Mouse (Mus musculus) ES-Bruce4 (cell line): ENCODE results near the gene Hand1. TPM values are rescaled to one million over a fixed set of nuclear protein-coding genes. Genes with fewer than 3 reads are reported as not detected.
A peak's percentile ranks its signal among the peaks of the same experiment; 100 is the strongest.

Experiments
- H3K27ac ChIP-seq: 2 replicates; pipeline ENCODE4 v1.5.1; 2012; ENCODE audit warnings: low read length, inconsistent platforms; ENCODE audit not compliant: insufficient read depth
- H3K27me3 ChIP-seq: 2 replicates; pipeline ENCODE4 v1.6.1; 2012; ENCODE audit warnings: mild to moderate bottlenecking, low read length, inconsistent platforms; ENCODE audit not compliant: control insufficient read depth, poor library complexity, insufficient read depth, severe bottlenecking
- H3K36me3 ChIP-seq: 2 replicates; pipeline ENCODE4 v1.6.1; 2012; ENCODE audit warnings: inconsistent platforms, mild to moderate bottlenecking, low read length, moderate library complexity; ENCODE audit not compliant: control insufficient read depth, poor library complexity, insufficient read depth, severe bottlenecking
- H3K4me1 ChIP-seq: one replicate; pipeline ENCODE4 v1.8.1; 2011; ENCODE audit warnings: low read length; ENCODE audit not compliant: control insufficient read depth, insufficient read depth
- H3K4me3 ChIP-seq: 2 replicates; pipeline ENCODE4 v1.5.1; 2011; ENCODE audit warnings: low read depth, mild to moderate bottlenecking, low read length
- H3K9ac ChIP-seq: 2 replicates; pipeline ENCODE4 v1.6.1; 2012; ENCODE audit warnings: low read depth, mild to moderate bottlenecking, inconsistent platforms; ENCODE audit not compliant: poor library complexity, severe bottlenecking
- H3K9me3 ChIP-seq: replicated peaks from 2 replicates; pipeline ENCODE4 v1.6.1; 2012; ENCODE audit warnings: mild to moderate bottlenecking, low read length, inconsistent platforms; ENCODE audit not compliant: control insufficient read depth, poor library complexity, insufficient read depth, severe bottlenecking
- CTCF ChIP-seq: IDR thresholded peaks from one replicate; pipeline ENCODE4 v1.8.1; 2011; ENCODE audit warnings: low read depth, low read length
- EP300 ChIP-seq: IDR thresholded peaks from 2 replicates; pipeline ENCODE4 v1.6.1; 2011; ENCODE audit warnings: low read depth, low read length; ENCODE audit not compliant: insufficient read depth
- POLR2A ChIP-seq: IDR thresholded peaks from one replicate; pipeline ENCODE4 v1.8.1; 2011; ENCODE audit warnings: low read length; ENCODE audit not compliant: insufficient read depth
- polyA plus RNA-seq: library from polyadenylated mRNA; stranded (reverse); fragments of >200 nt; gene quantifications from 2 replicates; pipeline ENCODE4 v1.2.4, GENCODE M21; 2011; ENCODE audit warnings: low read depth; ENCODE audit not compliant: missing spikeins, insufficient read depth, insufficient read length

Hand1 gene
- polyA plus RNA-seq, 1 experiment = 3.7 TPM

- no peak overlapping the region for H3K9ac ChIP-seq
- TF ChIP-seq POLR2A = no peak
- TF ChIP-seq CTCF = no peak
- no peak for TF ChIP-seq EP300
- no peak overlapping the region for H3K27ac ChIP-seq
- H3K4me3 ChIP-seq = no peak overlapping the region
- H3K4me1 ChIP-seq = peaks cover 2% of the 10 kb centered on the region
- H3K36me3 ChIP-seq = no peaks in the 10 kb centered on the region
- no peaks in the 10 kb centered on the region for H3K9me3 ChIP-seq
- no peaks in the 10 kb centered on the region for H3K27me3 ChIP-seq
Measured at GRCm38 (mm10) chr11:57811006-57811405, 21.6 kb downstream of the Hand1 start.

GRCm38 (mm10) chr11:57809732-57810098 lies 22.9 kb downstream of the Hand1 start:
- no peak overlapping the region for H3K9ac ChIP-seq
- TF ChIP-seq EP300 = no peak
- TF ChIP-seq CTCF = no peak
- TF ChIP-seq POLR2A = no peak
- H3K36me3 ChIP-seq = no peaks in the 10 kb centered on the region
- no peak overlapping the region for H3K27ac ChIP-seq
- peaks cover 2% of the 10 kb centered on the region for H3K4me1 ChIP-seq
- no peak overlapping the region for H3K4me3 ChIP-seq
- H3K27me3 ChIP-seq = no peaks in the 10 kb centered on the region
- no peaks in the 10 kb centered on the region for H3K9me3 ChIP-seq

GRCm38 (mm10) chr11:57809017-57809731 lies 23.4 kb downstream of the Hand1 start:
- Histone ChIP-seq H3K27ac (no peak overlapping the region), H3K36me3 (no peaks in the 10 kb centered on the region), H3K9ac (no peak overlapping the region), H3K9me3 (no peaks in the 10 kb centered on the region), H3K4me3 (no peak overlapping the region), H3K27me3 (no peaks in the 10 kb centered on the region), H3K4me1 (peaks cover 2% of the 10 kb centered on the region)
- TF ChIP-seq EP300 = no peak
- no peak for TF ChIP-seq CTCF
- TF ChIP-seq POLR2A = no peak

GRCm38 (mm10) chr11:57805047-57805446 lies 27.6 kb downstream of the Hand1 start:
- no peak overlapping the region for H3K4me3 ChIP-seq
- no peaks in the 10 kb centered on the region for H3K9me3 ChIP-seq
- no peaks in the 10 kb centered on the region for H3K36me3 ChIP-seq
- H3K27ac ChIP-seq = no peak overlapping the region
- H3K27me3 ChIP-seq = no peaks in the 10 kb centered on the region; the same call in 1 of the 2 replicates
- no peaks in the 10 kb centered on the region for H3K4me1 ChIP-seq
- H3K9ac ChIP-seq = no peak overlapping the region
- TF ChIP-seq CTCF (no peak), POLR2A (no peak), EP300 (no peak)

- no peaks in the 10 kb centered on the region for H3K36me3 ChIP-seq
- H3K27ac ChIP-seq = no peak overlapping the region
Measured at GRCm38 (mm10) chr11:57802511-57802870, 30.1 kb downstream of the Hand1 start.

GRCm38 (mm10) chr11:57801766-57802510 lies 30.7 kb downstream of the Hand1 start:
- H3K36me3 ChIP-seq = no peaks in the 10 kb centered on the region
- peak overlapping the region; percentile 91 for H3K9ac ChIP-seq
- no peaks in the 10 kb centered on the region; the same call in 1 of the 2 replicates for H3K27me3 ChIP-seq
- no peaks in the 10 kb centered on the region for H3K9me3 ChIP-seq
- H3K27ac ChIP-seq = no peak overlapping the region
- TF ChIP-seq CTCF (no peak), POLR2A (no peak), EP300 (no peak)
- no peaks in the 10 kb centered on the region for H3K4me1 ChIP-seq
- peak overlapping the region; percentile 75 for H3K4me3 ChIP-seq

More at GRCm38 (mm10) chr11:57802511-57802870, 30.1 kb downstream of the Hand1 start:
- H3K9ac ChIP-seq = peak overlapping the region; percentile 91
- H3K4me1 ChIP-seq = no peaks in the 10 kb centered on the region
- peak overlapping the region; percentile 75 for H3K4me3 ChIP-seq
- H3K9me3 ChIP-seq = no peaks in the 10 kb centered on the region
- H3K27me3 ChIP-seq = no peaks in the 10 kb centered on the region; the same call in 1 of the 2 replicates
- TF ChIP-seq POLR2A (no peak), CTCF (no peak), EP300 (no peak)
